Mouse (Mus musculus) hindlimb bud, embryonic 11.5 days (tissue): Measurements from ENCODE around the gene Lamc2.

Source experiments
- DNase-seq: peaks from one replicate; pipeline ENCODE4 v3.0.0-alpha.2; 2012; ENCODE audit warnings: low read depth, low spot score; ENCODE audit errors: extremely low spot score

Gene Lamc2

DNA sequence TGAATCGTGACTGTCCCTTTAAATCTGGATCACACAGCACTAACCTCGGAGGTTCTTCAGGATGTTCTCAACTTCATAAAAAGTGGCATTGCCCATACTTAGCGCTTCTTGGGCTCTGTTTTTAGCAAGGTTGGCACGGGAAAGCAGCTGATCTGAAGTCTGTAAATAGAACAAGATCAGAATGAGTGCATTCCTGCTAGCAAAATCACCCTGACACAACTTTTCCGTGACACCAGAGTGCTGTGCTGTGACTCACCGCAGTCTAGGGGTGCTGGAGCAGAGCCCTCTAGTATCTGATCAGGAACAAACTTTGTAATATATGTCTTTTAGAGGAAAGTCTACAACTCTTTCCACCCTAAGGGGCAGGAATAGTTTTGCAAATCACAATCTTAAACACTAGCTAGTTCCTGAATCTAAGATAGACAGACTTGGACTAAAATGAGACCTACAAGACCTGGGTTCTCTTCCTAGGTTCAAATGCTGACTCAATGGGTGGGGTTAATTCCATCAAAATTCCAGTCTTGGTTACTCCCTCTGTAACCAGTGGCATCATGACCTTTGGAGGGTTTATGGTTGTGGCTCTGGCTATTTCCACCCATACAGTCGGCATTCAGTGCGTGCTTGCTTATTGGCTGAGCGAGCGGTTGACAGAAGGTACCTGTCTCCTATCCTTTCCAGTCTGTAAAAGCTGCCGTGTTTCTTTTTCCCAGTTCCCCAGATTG is 56.1 kb downstream of the Lamc2 start:
- no peak for DNase-seq

GRCm38 (mm10) chr1:153128780-153129179 is 57.5 kb downstream of the Lamc2 start:
- DNase-seq = no peak

DNA sequence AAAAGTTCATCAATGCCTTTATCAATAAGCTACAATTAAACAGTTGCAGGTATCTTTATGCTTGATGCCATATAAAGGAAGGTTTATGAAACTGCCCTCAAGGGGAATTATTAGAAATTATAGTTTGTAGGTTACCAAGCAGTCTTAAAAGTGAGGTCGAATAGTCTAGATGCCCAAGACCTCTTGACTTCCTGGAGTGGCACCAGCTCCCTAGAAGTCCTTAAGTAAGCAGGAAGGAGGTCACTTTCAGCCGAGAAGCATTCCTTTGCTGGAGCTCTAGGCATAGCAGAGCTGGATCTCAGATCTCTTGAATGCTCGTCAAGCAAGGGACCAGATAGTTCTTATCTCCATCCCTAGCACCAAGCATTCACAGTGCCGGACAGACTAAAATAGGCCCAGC is 58.6 kb downstream of the Lamc2 start:
- no peak for DNase-seq

DNA sequence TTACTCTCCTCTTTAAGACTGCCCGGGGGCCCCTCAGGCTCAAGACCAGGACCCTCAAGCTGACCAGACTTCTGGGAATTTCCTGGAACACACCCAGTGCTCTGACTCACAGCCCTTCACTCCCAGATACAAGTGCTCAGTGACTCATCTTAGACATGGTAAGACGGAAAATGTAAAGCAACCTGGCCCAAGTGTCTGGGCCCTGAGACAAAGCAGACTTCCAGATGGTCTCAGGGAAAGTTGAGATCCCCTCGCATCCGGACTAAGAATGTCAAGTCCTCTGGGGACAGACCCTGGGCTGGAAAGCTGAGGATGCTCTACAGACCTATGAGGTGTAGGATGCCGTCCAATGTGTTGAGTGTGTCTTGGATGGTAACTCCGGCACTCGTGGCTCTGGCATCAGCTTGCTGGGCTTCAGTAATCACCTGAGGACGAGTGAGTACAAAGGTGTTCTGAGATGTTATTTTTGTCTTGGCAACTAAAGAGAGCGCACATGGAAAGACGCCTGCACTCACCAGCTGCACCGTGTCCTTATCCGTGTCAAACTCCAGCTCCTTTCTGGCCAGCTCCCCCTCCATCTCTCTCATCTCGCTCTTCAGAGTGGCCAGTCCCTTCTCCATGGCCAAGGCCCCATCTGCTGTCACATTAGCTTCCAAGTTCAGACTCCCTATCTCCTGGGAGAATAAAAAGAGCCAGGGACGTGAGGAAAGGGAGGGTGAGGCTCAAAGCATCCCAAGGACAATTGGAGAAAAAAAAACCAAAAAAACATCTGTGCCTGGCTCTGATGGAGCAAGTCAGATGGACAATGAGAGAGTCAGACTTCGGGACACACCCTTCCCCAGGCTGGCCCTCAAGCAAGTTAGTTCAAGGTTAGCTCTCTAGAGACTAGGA is 59.5 kb downstream of the Lamc2 start:
- DNase-seq = no peak

- DNase-seq = no peak
These were observed 60.7 kb downstream of the Lamc2 start for GRCm38 (mm10) chr1:153125287-153126275.

GRCm38 (mm10) chr1:153124502-153124901 is 61.7 kb downstream of the Lamc2 start:
- no peak for DNase-seq

- no peak for DNase-seq
These were observed 63.5 kb downstream of the Lamc2 start for GRCm38 (mm10) chr1:153122764-153123163.

DNA sequence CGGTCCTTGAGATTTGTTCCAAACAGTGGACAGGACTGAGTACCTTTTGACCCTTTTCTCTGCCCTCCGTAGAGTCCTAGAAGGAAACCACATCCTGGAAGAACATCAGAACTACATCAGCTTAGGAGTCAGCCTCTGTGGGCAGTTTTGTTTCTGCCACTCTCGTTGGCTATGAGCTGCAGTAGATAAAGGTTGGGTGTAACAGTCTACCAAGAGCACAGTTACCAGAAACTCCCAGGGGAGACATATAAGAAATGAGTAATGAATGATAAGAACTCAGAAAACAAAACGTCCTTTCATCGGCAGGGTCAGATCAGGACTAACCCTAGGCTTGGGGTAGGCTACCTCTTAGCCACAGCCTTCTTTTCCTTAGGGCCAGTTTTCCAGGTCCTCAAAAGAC is 64.9 kb downstream of the Lamc2 start:
- no peak for DNase-seq

- DNase-seq = no peak
These were observed 65.7 kb downstream of the Lamc2 start for GRCm38 (mm10) chr1:153120544-153120943.

- DNase-seq = no peak
These were observed 70.9 kb downstream of the Lamc2 start for GRCm38 (mm10) chr1:153115315-153115714.

DNA sequence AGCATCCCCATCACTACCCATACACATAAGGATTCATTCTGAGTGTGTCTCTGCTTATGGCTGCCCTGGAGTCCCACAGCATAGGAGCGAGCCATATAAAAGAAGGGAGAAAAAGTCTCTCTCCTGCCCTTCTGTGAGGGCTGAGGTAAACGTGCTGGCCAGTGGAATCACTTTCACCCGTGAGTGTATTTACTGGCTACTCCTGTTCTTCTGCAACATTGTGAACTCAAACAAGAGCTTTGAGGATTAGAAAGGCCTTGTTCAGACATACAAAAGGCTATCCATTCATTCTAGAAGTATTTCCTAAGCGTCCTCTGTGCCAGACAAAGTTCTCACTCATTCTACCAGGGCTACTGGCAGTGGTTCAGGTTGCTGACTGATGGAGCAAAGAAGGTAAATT is 74.7 kb downstream of the Lamc2 start:
- DNase-seq = no peak

- no peak for DNase-seq
These were observed 76.4 kb downstream of the Lamc2 start for GRCm38 (mm10) chr1:153109836-153110235.

GRCm38 (mm10) chr1:153109346-153109745 is 76.9 kb downstream of the Lamc2 start:
- no peak for DNase-seq

- no peak for DNase-seq
These were observed 78.4 kb downstream of the Lamc2 start for GRCm38 (mm10) chr1:153107866-153108265.

DNA sequence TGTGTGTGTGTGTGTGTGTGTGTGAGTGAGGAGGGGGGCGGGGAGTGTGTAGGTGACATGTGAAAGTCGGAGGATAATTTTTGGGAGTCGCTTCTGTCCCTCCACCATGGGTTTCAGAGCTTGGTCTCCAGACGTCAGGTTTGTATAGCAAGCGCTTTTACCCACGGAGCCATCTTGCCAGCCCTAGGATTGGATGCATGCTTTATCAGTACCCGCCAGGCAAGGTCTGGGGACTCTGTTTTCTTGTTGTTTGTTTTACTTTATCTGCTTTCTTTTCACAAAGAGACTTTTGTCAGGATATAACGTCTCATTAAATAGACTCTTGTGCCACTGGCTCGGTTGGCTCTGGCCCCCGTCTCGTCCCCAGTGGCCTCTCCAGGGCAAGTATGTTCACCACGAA is 81.4 kb downstream of the Lamc2 start:
- no peak for DNase-seq

DNA sequence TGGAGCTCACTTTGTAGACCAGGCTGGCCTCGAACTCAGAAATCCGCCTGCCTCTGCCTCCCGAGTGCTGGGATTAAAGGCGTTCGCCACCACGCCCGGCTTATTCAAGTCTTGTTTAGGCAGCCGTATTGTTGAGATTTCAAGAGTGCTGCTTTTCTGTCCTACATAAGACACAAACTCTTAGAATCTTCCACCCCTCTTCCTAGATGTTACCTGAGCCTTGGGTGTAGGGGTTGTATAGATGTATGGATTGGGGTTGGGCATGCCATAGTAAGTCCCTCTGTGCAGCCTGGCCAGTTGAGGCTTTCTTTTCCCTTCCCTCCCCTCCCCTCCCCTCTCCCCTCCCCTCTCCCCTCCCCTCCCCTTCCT is 83.1 kb downstream of the Lamc2 start:
- DNase-seq = no peak

GRCm38 (mm10) chr1:153102296-153103185 is 83.7 kb downstream of the Lamc2 start:
- no peak for DNase-seq

DNA sequence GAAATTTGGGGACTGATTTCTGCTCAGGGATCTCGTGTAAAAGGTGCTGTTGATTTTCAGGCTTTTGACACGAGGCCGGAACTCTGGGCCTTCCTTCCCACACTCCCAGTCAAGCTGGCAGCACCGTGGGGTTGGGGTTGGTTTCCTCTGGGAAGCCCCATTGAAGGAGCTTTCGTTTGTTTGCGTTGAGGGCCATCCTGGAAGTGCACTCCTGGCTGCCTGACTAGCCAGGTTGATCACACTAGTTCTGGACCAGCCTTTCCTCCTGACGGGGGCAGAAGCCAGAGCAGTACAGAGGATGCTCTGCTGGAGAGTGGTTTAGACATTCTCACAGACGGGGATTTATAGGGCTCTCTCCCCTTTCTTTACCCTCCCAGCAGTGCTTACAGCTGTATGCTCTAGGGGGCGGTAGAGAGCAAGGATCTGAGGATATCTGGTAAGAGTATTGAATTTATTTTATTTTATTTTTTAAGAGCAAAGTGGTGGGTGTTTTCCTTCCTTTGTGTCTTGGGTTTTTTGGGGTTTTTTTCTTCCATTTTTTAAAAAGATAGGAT is 84.8 kb downstream of the Lamc2 start:
- DNase-seq = no peak

- no peak for DNase-seq
These were observed 85.3 kb downstream of the Lamc2 start for GRCm38 (mm10) chr1:153100912-153101311.

- no peak for DNase-seq
These were observed 87.7 kb downstream of the Lamc2 start for GRCm38 (mm10) chr1:153098586-153098985.
